In the genomic region with DNA sequence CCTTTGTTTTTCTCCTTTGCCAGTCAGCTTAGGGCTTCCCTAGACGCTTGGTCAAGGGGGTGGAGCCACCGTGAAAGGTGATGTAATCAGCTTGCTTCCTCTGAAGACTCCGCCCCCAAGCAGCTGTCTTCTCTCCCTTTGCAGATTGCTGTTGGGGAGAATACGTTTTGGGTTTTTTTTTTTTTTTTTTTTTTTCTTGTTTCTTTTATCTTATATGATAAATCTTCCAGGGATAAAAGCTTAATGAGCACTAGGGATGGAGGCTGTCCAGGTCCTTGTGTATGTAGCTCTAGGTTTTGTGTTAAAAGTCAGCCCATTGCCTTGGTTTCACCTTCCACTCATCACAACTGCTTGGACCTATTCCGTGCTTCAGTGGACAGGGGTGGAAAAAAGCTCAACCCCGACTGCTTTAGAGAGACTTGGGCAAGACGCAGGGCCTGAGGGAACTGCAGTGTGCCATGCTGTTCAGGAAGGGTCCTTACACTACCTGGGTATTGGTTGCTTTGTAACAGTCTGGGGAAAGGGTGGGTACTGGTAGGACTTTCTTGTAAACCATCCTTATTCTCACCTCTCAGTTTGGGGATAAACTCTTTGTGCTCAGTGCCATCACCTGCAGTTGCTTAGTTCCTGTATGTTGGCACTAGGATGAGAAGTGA, we compare ENCODE assay signal across 8 mouse cellular contexts. TPM values are rescaled to one million over a fixed set of nuclear protein-coding genes. Genes with fewer than 3 reads are reported as not detected.
DNase-seq lines count a peak whose midpoint lies in the region; ATAC-seq and TF ChIP-seq lines count a peak whose summit lies in the region.

No protein-coding gene starts in this region.

- TF ChIP-seq POLR2A in limb, embryonic 14.5 days (IDR thresholded peaks at IDR 0.05; ENCODE audit: borderline replicate concordance, extremely low read depth, insufficient read depth, insufficient read length), result 0 out of 2 replicates have a peak, but pooled peaks have one; percentile 32

- H3K27ac ChIP-seq in embryonic facial prominence, embryonic 14.5 days (replicated peaks; ENCODE audit: low read depth, low read length), result peak overlapping the region; percentile 98
- H3K27ac ChIP-seq in limb, embryonic 14.5 days (replicated peaks; ENCODE audit: low read depth, low read length), result peak overlapping the region; percentile 97
- H3K27ac ChIP-seq in midbrain, postnatal 0 days (ENCODE audit: low read depth, low read length), result peak overlapping the region; percentile 98

- peak overlapping the region; percentile 58 for H3K4me3 ChIP-seq in embryonic facial prominence, embryonic 14.5 days (ENCODE audit: low read depth, low read length)
- H3K4me3 ChIP-seq in limb, embryonic 14.5 days (replicated peaks; ENCODE audit: low read length), result peak overlapping the region; percentile 74
- peak overlapping the region; percentile 49 for H3K4me3 ChIP-seq in midbrain, postnatal 0 days (ENCODE audit: low read depth, low read length)

- H3K9me3 ChIP-seq in embryonic facial prominence, embryonic 14.5 days (ENCODE audit: control insufficient read depth, low read length), result no peaks in the 10 kb centered on the region
- H3K9me3 ChIP-seq in limb, embryonic 14.5 days (ENCODE audit: control insufficient read depth, low read length), result no peaks in the 10 kb centered on the region
- no peaks in the 10 kb centered on the region for H3K9me3 ChIP-seq in midbrain, postnatal 0 days (ENCODE audit: low read length)

- H3K36me3 ChIP-seq in embryonic facial prominence, embryonic 14.5 days (ENCODE audit: control insufficient read depth, insufficient read depth, low read length), result peaks cover 27% of the 10 kb centered on the region
- H3K36me3 ChIP-seq in limb, embryonic 14.5 days (ENCODE audit: control insufficient read depth, insufficient read depth, low read length), result peaks cover 39% of the 10 kb centered on the region
- H3K36me3 ChIP-seq in midbrain, postnatal 0 days (ENCODE audit: insufficient read depth, low read length), result peaks cover 9% of the 10 kb centered on the region

- no peak for TF ChIP-seq CTCF in midbrain, postnatal 0 days (IDR thresholded peaks at IDR 0.05)

- no peaks in the 10 kb centered on the region for H3K27me3 ChIP-seq in embryonic facial prominence, embryonic 14.5 days (replicated peaks; ENCODE audit: control insufficient read depth, insufficient read depth, low read length)
- H3K27me3 ChIP-seq in limb, embryonic 14.5 days (ENCODE audit: control insufficient read depth, insufficient read depth, low read length), result no peaks in the 10 kb centered on the region
- H3K27me3 ChIP-seq in midbrain, postnatal 0 days (ENCODE audit: insufficient read depth, low read length), result no peaks in the 10 kb centered on the region

- peaks cover 10% of the 10 kb centered on the region for H3K4me1 ChIP-seq in embryonic facial prominence, embryonic 14.5 days (ENCODE audit: control insufficient read depth, insufficient read depth, low read length)
- peaks cover 17% of the 10 kb centered on the region for H3K4me1 ChIP-seq in limb, embryonic 14.5 days (ENCODE audit: control insufficient read depth, insufficient read depth, low read length)
- peaks cover 11% of the 10 kb centered on the region; the same call in 1 of the 2 replicates for H3K4me1 ChIP-seq in midbrain, postnatal 0 days (ENCODE audit: insufficient read depth, low read length)

- 15% methylated on average over 7 of the region's 7 CpGs for WGBS in embryonic facial prominence, embryonic 14.5 days
- 18% methylated on average over 7 of the region's 7 CpGs for WGBS in limb, embryonic 14.5 days
- 1% methylated on average over 7 of the region's 7 CpGs for WGBS in midbrain, postnatal 0 days

- H3K9ac ChIP-seq in embryonic facial prominence, embryonic 14.5 days (ENCODE audit: low read depth, low read length), result peak overlapping the region; percentile 92
- peak overlapping the region; percentile 98 for H3K9ac ChIP-seq in limb, embryonic 14.5 days (ENCODE audit: low read depth, low read length, severe bottlenecking)
- peak overlapping the region; percentile 91 for H3K9ac ChIP-seq in midbrain, postnatal 0 days (replicated peaks; ENCODE audit: low read length, poor library complexity, severe bottlenecking)

- peak overlapping the region; percentile 94 for H3K4me2 ChIP-seq in embryonic facial prominence, embryonic 14.5 days (ENCODE audit: low read depth, low read length)
- peak overlapping the region; percentile 77 for H3K4me2 ChIP-seq in limb, embryonic 14.5 days (replicated peaks; ENCODE audit: low read depth, low read length, severe bottlenecking)
- peak overlapping the region; percentile 64 for H3K4me2 ChIP-seq in midbrain, postnatal 0 days (ENCODE audit: low read depth, low read length, poor library complexity, severe bottlenecking)

- peak; percentile 23 for ATAC-seq in embryonic facial prominence, embryonic 14.5 days (ENCODE audit: low read depth)
- peak; percentile 42; the same call in 1 of the 2 replicates for ATAC-seq in limb, embryonic 14.5 days (ENCODE audit: low FRiP score, low read depth)
- ATAC-seq in midbrain, postnatal 0 days (ENCODE audit: low FRiP score), result peak; percentile 55

- peak; percentile 99 for DNase-seq in 3T3-L1 (ENCODE audit: low read depth, low spot score)
- DNase-seq in adrenal gland, postnatal 4 days (ENCODE audit: low spot score in 2 of 2), result peak; percentile 54 to 78
- DNase-seq in embryonic facial prominence, embryonic 14.5 days (ENCODE audit: low spot score), result peak; percentile 99
- peak; percentile 97 for DNase-seq in heart, adult 8-10 months (ENCODE audit: low spot score)
- peak; percentile 99 for DNase-seq in kidney, adult 9 months
- peak; percentile 99 for DNase-seq in limb, embryonic 14.5 days (ENCODE audit: low spot score)
- DNase-seq in midbrain, postnatal 0 days (ENCODE audit: low spot score), result peak; percentile 99
- DNase-seq in spleen, postnatal 14 days (ENCODE audit: low spot score in 2 of 2), result peak; percentile 90 to 94

RNA-seq across cellular contexts. Expression of a gene that starts 3.0 kb away (rescaled TPM):
- 10 to 100 TPM; 89.8 to 96.6 TPM for total RNA-seq in adrenal gland, postnatal 4 days (2021)
- polyA plus RNA-seq in embryonic facial prominence, embryonic 14.5 days (2014; fragmentation: Nextera tagmentation; extraction: Ambion mirVana), result 29.1 and 32.5 TPM in 2 replicates
- total RNA-seq in heart, adult 8-10 months (2022), result 10 to 100 TPM; 22.7 to 42.3 (median 25.8) TPM
- 39.9 and 41.6 TPM in 2 replicates for polyA plus RNA-seq in limb, embryonic 14.5 days (2012; rRNA removed)
- polyA plus RNA-seq in limb, embryonic 14.5 days (2014; fragmentation: Nextera tagmentation; extraction: Ambion mirVana), result 30.8 and 34.2 TPM in 2 replicates
- 39.3 and 52.8 TPM in 2 replicates for total RNA-seq in midbrain, postnatal 0 days (2014; rRNA removed)
- 23.0 and 24.8 TPM in 2 replicates for polyA plus RNA-seq in midbrain, postnatal 0 days (2015; fragmentation: Nextera tagmentation; extraction: Ambion mirVana)

RNA-seq across cellular contexts. Expression of a gene that starts 3.0 kb away (rescaled TPM):
- 10 to 100 TPM; 77.3 to 83.2 TPM for total RNA-seq in adrenal gland, postnatal 4 days (2021)
- 73.3 and 76.0 TPM in 2 replicates for polyA plus RNA-seq in embryonic facial prominence, embryonic 14.5 days (2014; fragmentation: Nextera tagmentation; extraction: Ambion mirVana)
- 10 to 100 TPM; 56.1 to 73.8 (median 57.0) TPM for total RNA-seq in heart, adult 8-10 months (2022)
- polyA plus RNA-seq in limb, embryonic 14.5 days (2012; rRNA removed), result 62.7 and 62.9 TPM in 2 replicates
- 68.0 and 70.3 TPM in 2 replicates for polyA plus RNA-seq in limb, embryonic 14.5 days (2014; fragmentation: Nextera tagmentation; extraction: Ambion mirVana)
- total RNA-seq in midbrain, postnatal 0 days (2014; rRNA removed), result 37.2 and 46.6 TPM in 2 replicates
- 55.7 and 57.4 TPM in 2 replicates for polyA plus RNA-seq in midbrain, postnatal 0 days (2015; fragmentation: Nextera tagmentation; extraction: Ambion mirVana)

RNA-seq across cellular contexts. Expression of a gene that starts 9.3 kb away (rescaled TPM):
- 10 to 100 TPM; 46.3 to 50.3 TPM for total RNA-seq in adrenal gland, postnatal 4 days (2021)
- 48.1 and 53.6 TPM in 2 replicates for polyA plus RNA-seq in embryonic facial prominence, embryonic 14.5 days (2014; fragmentation: Nextera tagmentation; extraction: Ambion mirVana)
- total RNA-seq in heart, adult 8-10 months (2022), result 1 to 10 TPM; 6.6 to 9.3 (median 8.3) TPM
- 157 and 189 TPM in 2 replicates for polyA plus RNA-seq in limb, embryonic 14.5 days (2012; rRNA removed)
- 68.7 and 88.1 TPM in 2 replicates for polyA plus RNA-seq in limb, embryonic 14.5 days (2014; fragmentation: Nextera tagmentation; extraction: Ambion mirVana)
- 199 and 216 TPM in 2 replicates for total RNA-seq in midbrain, postnatal 0 days (2014; rRNA removed)
- 326 and 332 TPM in 2 replicates for polyA plus RNA-seq in midbrain, postnatal 0 days (2015; fragmentation: Nextera tagmentation; extraction: Ambion mirVana)

RNA-seq across cellular contexts. Expression of a gene that starts 22.0 kb away (rescaled TPM):
- 10 to 100 TPM; 34.4 to 34.5 TPM for total RNA-seq in adrenal gland, postnatal 4 days (2021)
- polyA plus RNA-seq in embryonic facial prominence, embryonic 14.5 days (2014; fragmentation: Nextera tagmentation; extraction: Ambion mirVana), result 20.5 and 21.5 TPM in 2 replicates
- total RNA-seq in heart, adult 8-10 months (2022), result 100 to 1,000 TPM in 3 of 4 experiments, 10 to 100 TPM in 1; 85.5 to 115 (median 106) TPM
- polyA plus RNA-seq in limb, embryonic 14.5 days (2012; rRNA removed), result 53.9 and 68.4 TPM in 2 replicates
- polyA plus RNA-seq in limb, embryonic 14.5 days (2014; fragmentation: Nextera tagmentation; extraction: Ambion mirVana), result 20.6 and 20.7 TPM in 2 replicates
- 43.5 and 47.7 TPM in 2 replicates for total RNA-seq in midbrain, postnatal 0 days (2014; rRNA removed)
- polyA plus RNA-seq in midbrain, postnatal 0 days (2015; fragmentation: Nextera tagmentation; extraction: Ambion mirVana), result 88.3 and 89.3 TPM in 2 replicates

RNA-seq across cellular contexts. Expression of a gene that starts 39.6 kb away (rescaled TPM):
- total RNA-seq in adrenal gland, postnatal 4 days (2021), result 10 to 100 TPM; 44.4 to 52.3 TPM
- polyA plus RNA-seq in embryonic facial prominence, embryonic 14.5 days (2014; fragmentation: Nextera tagmentation; extraction: Ambion mirVana), result 40.2 and 43.4 TPM in 2 replicates
- total RNA-seq in heart, adult 8-10 months (2022), result 10 to 100 TPM; 18.7 to 20.8 (median 20.1) TPM
- 78.6 and 90.5 TPM in 2 replicates for polyA plus RNA-seq in limb, embryonic 14.5 days (2012; rRNA removed)
- 40.0 and 43.4 TPM in 2 replicates for polyA plus RNA-seq in limb, embryonic 14.5 days (2014; fragmentation: Nextera tagmentation; extraction: Ambion mirVana)
- total RNA-seq in midbrain, postnatal 0 days (2014; rRNA removed), result 26.7 and 27.7 TPM in 2 replicates
- 23.6 and 25.1 TPM in 2 replicates for polyA plus RNA-seq in midbrain, postnatal 0 days (2015; fragmentation: Nextera tagmentation; extraction: Ambion mirVana)

Comparison
In these comparisons a context has a peak if more than half of its experiments do, and no peak if none do; other contexts are left out.
1. Peak in every context shown above with its lines: DNase-seq, ATAC-seq, H3K4me3 ChIP-seq and H3K27ac ChIP-seq.
2. RNA of a gene that starts 9.3 kb away (total RNA-seq): 199 to 216 TPM in midbrain, postnatal 0 days and 46.3 to 50.3 TPM in adrenal gland, postnatal 4 days; 6.6 to 9.3 TPM in heart, adult 8-10 months; every median in the first group is over 4 times any median in the second.